ENCODE assay signal across 8 mouse cellular contexts in the genomic region with DNA sequence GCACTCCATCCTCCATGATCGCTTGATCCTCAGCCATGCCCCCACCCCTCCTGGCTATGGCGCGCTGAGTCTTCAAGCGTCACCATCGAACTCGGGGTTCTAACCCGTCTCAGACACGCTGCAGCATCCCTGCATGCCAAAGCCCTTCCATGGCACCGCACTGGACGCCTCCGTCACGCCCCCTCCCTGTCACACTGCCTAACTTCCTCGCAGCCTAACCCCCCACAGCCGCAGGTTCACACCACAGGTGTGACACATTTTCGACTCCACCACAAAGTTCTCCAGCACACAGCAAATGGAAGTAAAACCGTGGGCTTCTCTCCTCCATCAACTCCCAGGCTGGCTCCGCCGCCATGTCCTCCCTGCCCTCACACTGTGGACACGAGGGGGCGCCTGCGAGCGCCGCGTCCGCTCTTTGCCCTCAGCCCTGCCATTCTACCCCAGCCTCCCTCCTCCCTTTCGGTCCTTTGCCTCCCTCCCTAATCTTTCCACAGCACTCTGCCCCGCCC. TPM values are rescaled to one million over a fixed set of nuclear protein-coding genes. Genes with fewer than 3 reads are reported as not detected.
DNase-seq lines count a peak whose midpoint lies in the region; TF ChIP-seq lines count a peak whose summit lies in the region.

No protein-coding gene starts in this region.

- peak in 1 of 2 experiments; percentile 62 for DNase-seq in left cerebral cortex, adult 2 months (ENCODE audit: extremely low spot score in 1 of 2, low spot score in 2 of 2)
- DNase-seq in left cerebral cortex, postnatal 25 days (ENCODE audit: low spot score in 2 of 2), result no peak
- DNase-seq in adrenal gland, postnatal 4 days (ENCODE audit: low spot score in 2 of 2), result peak; percentile 55 to 68
- DNase-seq in heart, postnatal 10 days, result peak; percentile 74 to 82
- peak; percentile 60 to 90 for DNase-seq in kidney, postnatal 36 days
- peak; percentile 67 to 87 for DNase-seq in spleen, postnatal 10 days (ENCODE audit: low spot score in 2 of 2)

- peak overlapping the region; percentile 5 for H3K4me3 ChIP-seq in left cerebral cortex, adult 2 months
- H3K4me3 ChIP-seq in embryonic fibroblast, embryonic 13.5 days (ENCODE audit: insufficient read depth, low read length), result 0 out of 2 replicates have a peak overlapping the region, but pooled peaks have one; percentile 17
- peak overlapping the region; percentile 96 for H3K4me3 ChIP-seq in megakaryocyte, embryonic 14.5 days (replicated peaks)

- H3K36me3 ChIP-seq in megakaryocyte, embryonic 14.5 days (replicated peaks; ENCODE audit: low read length), result peaks cover 26% of the 10 kb centered on the region

- peak; percentile 87 for TF ChIP-seq CTCF in left cerebral cortex, adult 2 months (IDR thresholded peaks at IDR 0.05)
- TF ChIP-seq CTCF in embryonic fibroblast, embryonic 13.5 days (IDR thresholded peaks at IDR 0.05; ENCODE audit: borderline replicate concordance, insufficient read depth, low read length), result peak; percentile 81

- intact Hi-C loops in left cerebral cortex, adult 2 months (cut with DNase I), result loop anchor here (5.0 kb wide), 1 partner anchor 213 kb away; no protein-coding TSS in a partner anchor
- intact Hi-C loops in left cerebral cortex, postnatal 25 days (cut with DNase I), result loop anchor here (2.0 kb wide), 1 partner anchor 120 kb away; no protein-coding TSS in a partner anchor
- intact Hi-C loops in heart, postnatal 10 days (cut with DNase I), result loop anchor here (5.0 kb wide), 1 partner anchor 218 kb away; no protein-coding TSS in a partner anchor

- TF ChIP-seq POLR2A in embryonic fibroblast, embryonic 13.5 days (IDR thresholded peaks at IDR 0.05; ENCODE audit: low read depth, low read length), result no peak

- H3K27ac ChIP-seq in left cerebral cortex, adult 2 months, result peak overlapping the region; percentile 69
- no peak overlapping the region for H3K27ac ChIP-seq in embryonic fibroblast, embryonic 13.5 days (ENCODE audit: insufficient read depth, low read length)

- H3K4me1 ChIP-seq in embryonic fibroblast, embryonic 13.5 days (ENCODE audit: control insufficient read depth, insufficient read depth, low read length), result peaks cover 3% of the 10 kb centered on the region; the same call in 1 of the 2 replicates
- H3K4me1 ChIP-seq in megakaryocyte, embryonic 14.5 days, result peaks cover 74% of the 10 kb centered on the region

- H3K27me3 ChIP-seq in megakaryocyte, embryonic 14.5 days (replicated peaks), result peaks cover 24% of the 10 kb centered on the region

- no peaks in the 10 kb centered on the region for H3K9me3 ChIP-seq in megakaryocyte, embryonic 14.5 days

RNA-seq across cellular contexts. Expression of a gene that starts 5.6 kb away (rescaled TPM):
- 100 to 1,000 TPM; 117 to 125 TPM for total RNA-seq in left cerebral cortex, adult 2 months (2021)
- 100 to 1,000 TPM; 131 TPM for total RNA-seq in left cerebral cortex, postnatal 25 days (2021)
- total RNA-seq in adrenal gland, postnatal 4 days (2021), result 10 to 100 TPM in 1 of 2 experiments, 1 to 10 TPM in 1; 9.6 to 12.2 TPM
- polyA plus RNA-seq in embryonic fibroblast, embryonic 13.5 days (2011; ENCODE audit: insufficient read length, low read depth, missing spikeins), result 0.21 and 0.52 TPM in 2 replicates
- 10 to 100 TPM; 11.3 to 13.7 TPM for total RNA-seq in heart, postnatal 10 days (2021)
- polyA plus RNA-seq in megakaryocyte, embryonic 14.5 days (2012; ENCODE audit: insufficient read depth, low replicate concordance), result 19.4 and 37.0 TPM in 2 replicates

RNA-seq across cellular contexts. Expression of a gene that starts 12.7 kb away (rescaled TPM):
- 1 to 10 TPM; 4.2 to 6.1 TPM for total RNA-seq in left cerebral cortex, adult 2 months (2021)
- 1 to 10 TPM; 3.1 to 3.5 TPM for total RNA-seq in left cerebral cortex, postnatal 25 days (2021)
- total RNA-seq in adrenal gland, postnatal 4 days (2021), result 10 to 100 TPM in 1 of 2 experiments, 1 to 10 TPM in 1; 5.5 to 10.1 TPM
- not detected in 2 replicates for polyA plus RNA-seq in embryonic fibroblast, embryonic 13.5 days (2011; ENCODE audit: insufficient read length, low read depth, missing spikeins)
- 10 to 100 TPM; 12.6 to 25.2 TPM for total RNA-seq in heart, postnatal 10 days (2021)
- 2.7 TPM in 1 of 2 replicates, not detected in the other for polyA plus RNA-seq in megakaryocyte, embryonic 14.5 days (2012; ENCODE audit: insufficient read depth, low replicate concordance)

RNA-seq across cellular contexts. Expression of a gene that starts 17.1 kb away (rescaled TPM):
- under 1 TPM; 0.38 to 0.68 TPM for total RNA-seq in left cerebral cortex, adult 2 months (2021)
- total RNA-seq in left cerebral cortex, postnatal 25 days (2021), result under 1 TPM; 0.64 to 0.87 TPM
- total RNA-seq in adrenal gland, postnatal 4 days (2021), result 10 to 100 TPM; 23.1 to 30.6 TPM
- polyA plus RNA-seq in embryonic fibroblast, embryonic 13.5 days (2011; ENCODE audit: insufficient read length, low read depth, missing spikeins), result not detected in 2 replicates
- total RNA-seq in heart, postnatal 10 days (2021), result 100 to 1,000 TPM; 126 to 166 TPM
- not detected in 2 replicates for polyA plus RNA-seq in megakaryocyte, embryonic 14.5 days (2012; ENCODE audit: insufficient read depth, low replicate concordance)

RNA-seq across cellular contexts. Expression of a gene that starts 24.9 kb away (rescaled TPM):
- 1 to 10 TPM; 5.0 to 7.4 TPM for total RNA-seq in left cerebral cortex, adult 2 months (2021)
- 1 to 10 TPM; 1.4 to 1.6 TPM for total RNA-seq in left cerebral cortex, postnatal 25 days (2021)
- total RNA-seq in adrenal gland, postnatal 4 days (2021), result 10 to 100 TPM; 29.9 to 37.0 TPM
- 0.14 and 0.70 TPM in 2 replicates for polyA plus RNA-seq in embryonic fibroblast, embryonic 13.5 days (2011; ENCODE audit: insufficient read length, low read depth, missing spikeins)
- 100 to 1,000 TPM in 1 of 2 experiments, 10 to 100 TPM in 1; 80.9 to 155 TPM for total RNA-seq in heart, postnatal 10 days (2021)
- polyA plus RNA-seq in megakaryocyte, embryonic 14.5 days (2012; ENCODE audit: insufficient read depth, low replicate concordance), result not detected in 2 replicates

RNA-seq across cellular contexts. Expression of a gene that starts 27.8 kb away (rescaled TPM):
- total RNA-seq in left cerebral cortex, adult 2 months (2021), result 1 to 10 TPM; 7.5 to 8.7 TPM
- total RNA-seq in left cerebral cortex, postnatal 25 days (2021), result 1 to 10 TPM; 7.8 to 8.9 TPM
- total RNA-seq in adrenal gland, postnatal 4 days (2021), result 1 to 10 TPM; 8.0 to 9.2 TPM
- polyA plus RNA-seq in embryonic fibroblast, embryonic 13.5 days (2011; ENCODE audit: insufficient read length, low read depth, missing spikeins), result 0.72 and 2.1 TPM in 2 replicates
- 1 to 10 TPM; 5.8 to 8.4 TPM for total RNA-seq in heart, postnatal 10 days (2021)
- 0.94 and 3.0 TPM in 2 replicates for polyA plus RNA-seq in megakaryocyte, embryonic 14.5 days (2012; ENCODE audit: insufficient read depth, low replicate concordance)

Comparison
In these comparisons a context has a peak if more than half of its experiments do, and no peak if none do; other contexts are left out.
1. DNase-seq: peak in adrenal gland, postnatal 4 days (2 of 2), heart, postnatal 10 days (2 of 2), kidney, postnatal 36 days (2 of 2) and spleen, postnatal 10 days (2 of 2); none in left cerebral cortex, postnatal 25 days (0 of 2).
2. H3K4me3 ChIP-seq: peak in every context shown above with its lines; median percentile 96 in megakaryocyte, embryonic 14.5 days; 17 in embryonic fibroblast, embryonic 13.5 days; 5 in left cerebral cortex, adult 2 months.
3. RNA of a gene that starts 5.6 kb away (total RNA-seq): 131 TPM in left cerebral cortex, postnatal 25 days and 117 to 125 TPM in left cerebral cortex, adult 2 months; 11.3 to 13.7 TPM in heart, postnatal 10 days and 9.6 to 12.2 TPM in adrenal gland, postnatal 4 days; every median in the first group is over 4 times any median in the second.
4. RNA of a gene that starts 17.1 kb away (total RNA-seq): 126 to 166 TPM in heart, postnatal 10 days and 23.1 to 30.6 TPM in adrenal gland, postnatal 4 days; 0.64 to 0.87 TPM in left cerebral cortex, postnatal 25 days and 0.38 to 0.68 TPM in left cerebral cortex, adult 2 months; every median in the first group is over 10 times any median in the second.